Mouse (Mus musculus) urinary bladder, postnatal 4 days (tissue): ENCODE results near the gene Arsg.
"Not testable (repeated sequence)": the region's sequence is repeated elsewhere in the genome, so short reads cannot be mapped to it uniquely, and the experiment has no call there.

Source experiments
- DNase-seq, 2 experiments: peaks; one replicate each; pipeline ENCODE4 v3.0.0; 2021 to 2022; ENCODE audit warnings: low spot score in 2 of 2

Arsg gene

GRCm38 (mm10) chr11:109619055-109619454 lies 145.9 kb downstream of the Arsg start:
- not testable (repeated sequence) for DNase-seq

DNA sequence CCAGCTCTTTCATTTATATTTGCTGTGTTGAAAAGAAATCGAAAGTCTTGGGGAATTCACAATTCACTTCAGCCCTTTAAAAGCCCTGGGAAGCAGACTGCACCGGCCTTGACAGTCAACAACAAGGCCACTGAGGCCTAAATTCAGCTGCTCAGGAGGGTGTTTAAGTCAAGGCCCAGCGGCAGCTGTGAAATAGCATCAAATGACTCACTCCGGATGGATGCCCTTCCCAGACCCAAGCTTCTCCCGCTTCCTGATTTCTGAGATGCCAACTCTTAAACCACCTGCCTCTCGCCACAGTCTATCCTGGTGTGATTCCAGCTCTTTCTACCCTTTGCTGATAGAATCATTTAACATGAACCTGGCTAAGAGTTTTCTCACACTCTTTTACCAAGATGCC lies 147.2 kb downstream of the Arsg start:
- DNase-seq = no peak

- no peak for DNase-seq
These were observed 148.0 kb downstream of the Arsg start for GRCm38 (mm10) chr11:109621183-109621582.

DNA sequence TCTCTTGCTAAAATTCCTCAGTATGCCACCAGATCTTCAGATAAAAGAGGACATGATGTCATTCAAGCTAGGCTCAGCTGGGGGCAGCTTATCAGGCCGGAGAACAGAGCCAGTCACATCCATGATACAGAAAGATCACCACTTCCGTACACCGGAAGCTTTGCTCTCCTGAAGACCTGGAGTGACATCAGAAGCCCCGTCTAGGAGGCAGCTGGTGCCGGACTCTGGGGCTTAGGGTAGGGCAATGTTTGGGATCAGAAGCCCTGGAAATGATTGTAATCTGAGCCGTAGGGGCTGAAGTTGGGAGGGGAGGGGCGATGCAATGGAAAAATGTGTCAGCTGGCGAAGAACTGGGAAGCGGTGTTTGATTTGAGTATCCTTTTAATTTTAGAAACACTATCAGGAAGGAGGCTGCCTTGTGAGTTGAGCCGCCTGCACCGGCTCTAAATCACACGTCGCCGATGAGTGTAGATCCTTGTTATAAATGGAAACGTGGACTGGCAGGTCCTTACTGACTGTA lies 149.4 kb downstream of the Arsg start:
- no peak for DNase-seq
